Mouse (Mus musculus) hindbrain, postnatal 0 days (tissue): ENCODE results near the gene Gm17304. TPM values are rescaled to one million over a fixed set of nuclear protein-coding genes. Genes with fewer than 3 reads are reported as not detected.

Experiments used
- ATAC-seq: fragments of 200-750 bp; cut with Nextera tagmentation; 2 replicates; pipeline ENCODE4 v1.8.0; 2017; ENCODE audit warnings: mild to moderate bottlenecking, moderate TSS enrichment, moderate library complexity
- DNase-seq: peaks from one replicate; pipeline ENCODE4 v3.0.0-alpha.2; 2015; ENCODE audit warnings: low spot score
- H3K27ac ChIP-seq: fragments of 300-500 bp; sonication (generic); 2 replicates; pipeline ENCODE4 v1.5.1; 2014; ENCODE audit warnings: mild to moderate bottlenecking
- H3K27me3 ChIP-seq: fragments of 300-500 bp; sonication (generic); 2 replicates; pipeline ENCODE4 v1.6.1; 2014; ENCODE audit warnings: low read length, mixed read lengths; ENCODE audit not compliant: insufficient read depth
- H3K36me3 ChIP-seq: fragments of 300-500 bp; sonication (generic); 2 replicates; pipeline ENCODE4 v1.6.1; 2014; ENCODE audit warnings: low read length, mixed read lengths; ENCODE audit not compliant: insufficient read depth
- H3K4me1 ChIP-seq: fragments of 300-500 bp; sonication (generic); 2 replicates; pipeline ENCODE4 v1.6.1; 2014; ENCODE audit warnings: antibody characterized with exemption, low read length, mixed read lengths; ENCODE audit not compliant: insufficient read depth
- H3K4me2 ChIP-seq: fragments of 300-500 bp; sonication (generic); 2 replicates; pipeline ENCODE4 v1.6.1; 2014; ENCODE audit warnings: low read depth, mild to moderate bottlenecking, low read length, moderate library complexity, mixed read lengths
- H3K4me3 ChIP-seq: fragments of 300-500 bp; sonication (generic); 2 replicates; pipeline ENCODE4 v1.5.1; 2014; ENCODE audit warnings: low read length
- H3K9ac ChIP-seq: fragments of 300-500 bp; sonication (generic); replicated peaks from 2 replicates; pipeline ENCODE4 v1.6.1; 2014; ENCODE audit warnings: mild to moderate bottlenecking, low read length, moderate library complexity, mixed read lengths
- H3K9me3 ChIP-seq: fragments of 300-500 bp; sonication (generic); 2 replicates; pipeline ENCODE4 v1.6.1; 2016; ENCODE audit warnings: low read length, mixed read lengths
- CTCF ChIP-seq: IDR thresholded peaks from 2 replicates; pipeline ENCODE4 v1.5.1; 2016; ENCODE audit warnings: antibody characterized with exemption, control low read depth, low read depth
- WGBS: fragments of 180-500 bp; shearing (Covaris S2); extraction: QIAGEN DNeasy Blood & Tissue Kit; methylation state at CpG from one replicate; pipeline ENCODE4 v1.1.7; 2014; 5-methylcytosine and 5-hydroxymethylcytosine counted together
- polyA plus RNA-seq: library from polyadenylated mRNA; unstranded; fragments of >200 nt; fragmentation: Nextera tagmentation; extraction: Ambion mirVana; gene quantifications from 2 replicates; pipeline ENCODE4 v1.2.1, GENCODE M21; 2015
- total RNA-seq: library from RNA; depleted of rRNA; stranded (reverse); fragments of >200 nt; gene quantifications from 2 replicates; pipeline ENCODE4 v1.2.3, GENCODE M21; 2014; rRNA removed

Gm17304 gene
- total and polyA plus RNA-seq, 2 experiments from 2014 or later, result not detected

DNA sequence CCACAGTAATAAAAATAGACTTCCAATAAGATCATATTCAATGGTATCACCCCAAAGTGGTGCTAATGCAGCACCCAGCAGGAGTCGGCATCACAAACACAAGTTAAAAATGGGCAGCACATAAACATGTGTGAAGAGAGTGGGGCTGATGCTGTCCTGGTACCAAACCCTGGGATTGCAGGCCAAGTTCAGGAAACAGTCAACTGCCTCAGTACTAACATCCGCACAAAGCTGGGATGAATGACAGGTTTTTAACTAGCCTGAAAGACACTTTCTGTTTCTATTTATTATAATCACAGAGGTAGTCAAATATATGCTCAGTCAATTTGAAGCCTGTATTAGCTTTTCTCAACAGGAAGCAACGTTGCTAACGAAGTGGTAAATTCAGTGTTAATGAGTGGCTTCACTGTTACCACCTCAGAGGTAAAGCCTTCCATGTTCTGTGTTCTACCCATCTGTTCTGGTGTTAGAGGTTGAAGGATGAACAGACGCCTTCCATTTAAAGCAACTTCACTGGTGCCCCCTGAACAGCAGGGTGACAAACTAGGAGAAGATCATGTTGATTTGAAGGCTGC, 31.4 kb downstream of the Gm17304 start:
- Histone ChIP-seq H3K4me1 (no peaks in the 10 kb centered on the region), H3K27ac (no peak overlapping the region), H3K4me3 (no peak overlapping the region), H3K9ac (no peak overlapping the region), H3K36me3 (peaks cover 8% of the 10 kb centered on the region; the same call in 1 of the 2 replicates), H3K4me2 (no peak overlapping the region), H3K27me3 (no peaks in the 10 kb centered on the region), H3K9me3 (no peaks in the 10 kb centered on the region)
- DNase-seq (peak; percentile 19), ATAC-seq (no peak)
- 41% methylated on average over 5 of the region's 5 CpGs for WGBS
- no peak for TF ChIP-seq CTCF

- DNase-seq (no peak), ATAC-seq (no peak)
These were observed 33.0 kb downstream of the Gm17304 start for GRCm38 (mm10) chr5:106641876-106642275.

GRCm38 (mm10) chr5:106643434-106643833, 34.5 kb downstream of the Gm17304 start:
- Histone ChIP-seq H3K4me3 (no peak overlapping the region), H3K4me1 (no peaks in the 10 kb centered on the region), H3K27me3 (no peaks in the 10 kb centered on the region), H3K9me3 (no peaks in the 10 kb centered on the region), H3K9ac (no peak overlapping the region), H3K27ac (no peak overlapping the region), H3K36me3 (no peaks in the 10 kb centered on the region), H3K4me2 (no peak overlapping the region)
- 91% methylated on average over 4 of the region's 4 CpGs for WGBS
- no peak for TF ChIP-seq CTCF
- ATAC-seq, result no peak
- DNase-seq, result no peak

More at GRCm38 (mm10) chr5:106641876-106642275, 33.0 kb downstream of the Gm17304 start:
- no peak for TF ChIP-seq CTCF
- Histone ChIP-seq H3K4me2 (no peak overlapping the region), H3K36me3 (peaks cover 8% of the 10 kb centered on the region; the same call in 1 of the 2 replicates), H3K27me3 (no peaks in the 10 kb centered on the region), H3K9me3 (no peaks in the 10 kb centered on the region), H3K4me1 (no peaks in the 10 kb centered on the region), H3K27ac (no peak overlapping the region), H3K4me3 (no peak overlapping the region), H3K9ac (no peak overlapping the region)
- 77% methylated on average over 3 of the region's 3 CpGs for WGBS

DNA sequence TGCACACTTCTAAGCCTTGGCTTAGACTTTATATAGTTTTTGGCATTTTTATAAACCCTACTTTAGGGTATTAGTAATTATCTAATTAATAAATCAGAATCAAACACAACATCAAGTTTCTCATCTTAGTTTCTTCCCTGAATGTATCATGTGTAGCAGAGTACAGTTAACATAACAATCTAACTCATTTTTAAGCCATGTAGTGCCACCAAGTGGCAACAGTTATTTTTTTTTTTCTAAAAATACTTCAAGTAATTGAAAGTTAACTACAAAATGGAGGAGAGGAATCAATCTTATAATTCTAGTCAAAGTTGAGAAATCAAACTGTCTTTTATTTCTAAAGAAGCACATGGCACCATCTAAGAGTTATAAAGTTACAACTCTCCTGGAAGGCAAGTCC, 40.5 kb downstream of the Gm17304 start:
- H3K4me1 ChIP-seq, result no peaks in the 10 kb centered on the region
- no peak overlapping the region for H3K27ac ChIP-seq
- H3K9me3 ChIP-seq, result no peaks in the 10 kb centered on the region
- DNase-seq, result peak; percentile 49
- TF ChIP-seq CTCF, result peak; percentile 45
- no peak overlapping the region for H3K4me2 ChIP-seq
- H3K4me3 ChIP-seq, result no peak overlapping the region
- no peaks in the 10 kb centered on the region for H3K27me3 ChIP-seq
- ATAC-seq, result no peak
- no peaks in the 10 kb centered on the region for H3K36me3 ChIP-seq
- no peak overlapping the region for H3K9ac ChIP-seq

DNA sequence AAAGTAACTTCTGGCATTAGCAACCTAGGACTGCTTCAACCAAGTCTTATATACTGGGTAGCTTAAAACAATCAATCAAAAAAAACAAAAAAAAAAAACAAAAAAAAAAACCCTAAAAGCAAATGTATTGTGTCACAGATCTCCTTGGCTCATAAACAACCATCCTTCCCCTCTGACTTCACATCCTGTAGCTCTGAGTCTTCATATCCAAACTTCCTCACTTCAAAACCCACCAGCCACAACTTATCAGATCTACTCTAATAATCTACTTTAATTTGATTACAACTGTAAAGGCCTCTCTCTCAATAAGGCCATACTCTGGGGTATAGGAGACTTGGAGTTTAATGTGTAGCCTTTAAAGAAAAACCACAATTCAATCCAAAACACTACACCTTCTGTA, 41.1 kb downstream of the Gm17304 start:
- no peak for TF ChIP-seq CTCF
- H3K36me3 ChIP-seq, result no peaks in the 10 kb centered on the region
- H3K4me1 ChIP-seq, result no peaks in the 10 kb centered on the region
- H3K9ac ChIP-seq, result no peak overlapping the region
- H3K4me2 ChIP-seq, result no peak overlapping the region
- H3K4me3 ChIP-seq, result no peak overlapping the region
- ATAC-seq, result no peak
- H3K9me3 ChIP-seq, result no peaks in the 10 kb centered on the region
- H3K27me3 ChIP-seq, result no peaks in the 10 kb centered on the region
- no peak overlapping the region for H3K27ac ChIP-seq
- no peak for DNase-seq

DNA sequence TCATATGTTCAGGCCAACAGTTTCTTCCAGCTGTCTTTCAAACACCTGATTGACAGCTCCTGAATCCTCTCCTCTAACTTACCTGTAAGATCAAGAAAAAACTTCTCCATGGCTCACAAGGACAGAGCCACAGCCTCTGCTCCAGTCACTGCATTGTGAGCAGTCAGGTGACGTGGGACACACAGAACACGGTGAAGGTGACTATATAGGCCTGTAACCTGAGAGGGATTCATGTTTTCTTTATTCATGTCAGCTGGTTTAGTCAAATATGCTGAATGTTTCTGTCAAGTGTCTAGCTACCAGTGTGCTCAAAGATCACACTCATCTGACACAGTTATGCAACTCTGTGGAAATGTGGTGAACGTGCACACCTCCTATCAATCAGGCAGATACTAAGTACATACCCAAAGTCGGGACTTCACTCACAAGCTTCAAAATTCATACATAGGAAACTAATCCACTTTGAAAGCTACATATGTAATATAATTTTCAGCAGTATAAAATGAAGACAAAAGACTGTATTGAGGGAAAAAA, 43.4 kb downstream of the Gm17304 start:
- Histone ChIP-seq H3K9me3 (no peaks in the 10 kb centered on the region), H3K4me1 (no peaks in the 10 kb centered on the region), H3K27ac (no peak overlapping the region), H3K9ac (no peak overlapping the region), H3K4me3 (no peak overlapping the region), H3K36me3 (no peaks in the 10 kb centered on the region), H3K4me2 (no peak overlapping the region), H3K27me3 (no peaks in the 10 kb centered on the region)
- WGBS, result 91% methylated on average over 4 of the region's 4 CpGs
- no peak for ATAC-seq
- no peak for TF ChIP-seq CTCF
- DNase-seq, result no peak

DNA sequence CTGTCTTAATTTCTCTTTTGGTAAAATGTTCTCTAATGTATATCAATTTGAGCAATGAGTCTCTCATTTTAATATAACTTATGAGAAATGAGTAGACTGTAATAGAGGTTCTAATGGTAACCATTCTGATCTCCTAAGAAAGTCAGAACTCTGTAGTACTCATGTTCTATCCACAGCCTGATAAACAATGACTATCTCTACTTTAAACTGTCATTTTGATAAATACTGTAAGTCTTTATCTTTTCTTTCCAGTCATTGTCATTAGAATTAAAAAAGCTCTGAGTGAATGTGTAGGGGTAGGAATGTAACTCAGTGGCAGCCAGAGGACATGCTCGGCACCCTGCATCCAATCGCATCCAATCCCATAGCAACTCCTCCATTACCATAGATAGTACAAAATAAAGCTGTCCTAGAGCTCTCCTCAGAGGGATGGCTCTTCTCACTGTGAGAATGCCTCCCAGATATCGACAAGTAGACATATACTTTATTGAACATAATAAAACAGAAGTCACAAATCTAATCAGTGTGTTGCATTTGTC, 44.0 kb downstream of the Gm17304 start:
- Histone ChIP-seq H3K9me3 (no peaks in the 10 kb centered on the region), H3K4me3 (no peak overlapping the region), H3K36me3 (no peaks in the 10 kb centered on the region), H3K4me1 (no peaks in the 10 kb centered on the region), H3K4me2 (no peak overlapping the region), H3K9ac (no peak overlapping the region), H3K27me3 (no peaks in the 10 kb centered on the region), H3K27ac (no peak overlapping the region)
- TF ChIP-seq CTCF, result no peak
- ATAC-seq, result no peak
- 86% methylated on average over 3 of the region's 3 CpGs for WGBS
- no peak for DNase-seq

Other genes with a start within 250 kb of the Gm17304 start
- gene Barhl2, start 150.9 kb upstream of the Gm17304 start, total RNA-seq, result 11.4 and 14.9 TPM in 2 replicates
- gene Barhl2, start 150.9 kb upstream of the Gm17304 start, polyA plus RNA-seq, result 1.6 and 2.1 TPM in 2 replicates
- 67.7 and 74.4 TPM in 2 replicates for gene Zfp644, start 88.2 kb downstream of the Gm17304 start, total RNA-seq
- 65.9 and 66.8 TPM in 2 replicates for gene Zfp644, start 88.2 kb downstream of the Gm17304 start, polyA plus RNA-seq